Comparison of ENCODE assay signal across 39 mouse cellular contexts in the genomic region with DNA sequence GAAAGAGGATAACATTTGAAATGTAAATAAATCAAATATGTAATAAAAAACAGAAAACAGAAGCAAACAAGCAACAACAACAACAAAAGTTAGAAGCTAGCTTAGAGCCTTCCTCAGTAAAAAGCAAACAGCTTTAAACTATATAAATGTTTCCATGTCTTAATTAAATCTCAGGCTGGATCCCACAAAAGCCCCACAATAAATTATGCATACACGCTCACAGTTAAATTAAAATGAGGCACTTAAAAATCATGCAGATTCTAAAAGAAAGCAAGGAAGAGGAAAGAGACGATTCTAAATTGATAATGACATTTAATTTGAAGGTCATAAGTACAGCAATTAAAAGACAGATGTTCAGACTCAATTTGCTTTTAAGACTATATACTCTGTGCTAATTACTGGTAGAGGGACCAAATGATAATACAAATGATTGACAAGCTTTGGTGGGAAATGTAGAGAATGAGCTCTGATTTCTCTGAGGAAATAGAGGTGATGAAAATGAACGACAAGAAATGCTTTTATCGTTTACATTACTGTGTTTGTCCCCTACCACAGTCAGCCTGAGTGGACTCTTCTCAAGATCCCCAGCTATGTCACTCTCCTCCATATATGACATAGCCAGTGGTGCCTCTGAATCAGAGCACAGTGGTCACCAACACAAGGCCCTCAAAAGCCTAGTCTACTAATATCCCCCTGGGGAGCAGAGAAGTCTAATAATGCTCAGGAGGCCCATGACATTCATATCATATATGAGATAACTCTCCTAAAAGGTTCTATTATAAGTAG. TPM values are rescaled to one million over a fixed set of nuclear protein-coding genes. Genes with fewer than 3 reads are reported as not detected.
"Had no signal": no experiment of that assay in that cellular context is flagged by ENCODE, and none has a peak within 500 bp of the region (broad histone marks: within the 10 kb centered on the region; RNA-seq: fewer than 3 reads in every experiment).

No protein-coding gene starts in this region.

- H3K4me3 ChIP-seq: gastrocnemius, adult 2 months; heart, embryonic 10.5 days; heart, embryonic 12.5 days; hindbrain, embryonic 10.5 days; hindbrain, embryonic 12.5 days; intestine, embryonic 15.5 days; layer of hippocampus, adult 2 months; left cerebral cortex, adult 2 months; limb, embryonic 10.5 days; limb, embryonic 12.5 days; liver, embryonic 12.5 days had no signal

- H3K9me3 ChIP-seq: heart, embryonic 10.5 days; heart, embryonic 12.5 days; hindbrain, embryonic 10.5 days; hindbrain, embryonic 12.5 days; intestine, embryonic 15.5 days; limb, embryonic 10.5 days; limb, embryonic 12.5 days; liver, embryonic 12.5 days had no signal

- H3K9ac ChIP-seq: heart, embryonic 12.5 days; hindbrain, embryonic 12.5 days; hindbrain, embryonic 14.5 days; intestine, embryonic 15.5 days; limb, embryonic 12.5 days; liver, embryonic 12.5 days; liver, embryonic 14.5 days had no signal

- H3K36me3 ChIP-seq: heart, embryonic 10.5 days; heart, embryonic 12.5 days; hindbrain, embryonic 10.5 days; hindbrain, embryonic 12.5 days; intestine, embryonic 15.5 days; limb, embryonic 10.5 days; limb, embryonic 12.5 days; liver, embryonic 12.5 days had no signal

- H3K4me1 ChIP-seq: heart, embryonic 10.5 days; heart, embryonic 12.5 days; hindbrain, embryonic 10.5 days; hindbrain, embryonic 12.5 days; intestine, embryonic 15.5 days; limb, embryonic 10.5 days; limb, embryonic 12.5 days; liver, embryonic 12.5 days had no signal

- H3K27me3 ChIP-seq: heart, embryonic 12.5 days; hindbrain, embryonic 12.5 days; intestine, embryonic 15.5 days; limb, embryonic 12.5 days; liver, embryonic 12.5 days had no signal

- H3K4me2 ChIP-seq: heart, embryonic 12.5 days; hindbrain, embryonic 12.5 days; hindbrain, embryonic 14.5 days; intestine, embryonic 15.5 days; limb, embryonic 12.5 days; liver, embryonic 12.5 days had no signal

- ATAC-seq: hindbrain, embryonic 16.5 days; inflammation-experienced regulatory T-cells, adult 6 months; intestine, embryonic 15.5 days; intestine, postnatal 0 days; liver, embryonic 12.5 days had no signal

- H3K27ac ChIP-seq: gastrocnemius, adult 2 months; heart, embryonic 10.5 days; hindbrain, embryonic 10.5 days; hindbrain, embryonic 12.5 days; hindbrain, embryonic 14.5 days; intestine, embryonic 15.5 days; layer of hippocampus, adult 2 months; left cerebral cortex, adult 2 months; limb, embryonic 10.5 days; limb, embryonic 12.5 days; liver, embryonic 12.5 days; liver, embryonic 14.5 days had no signal

- DNase-seq: gastrocnemius, adult 2 months; gastrocnemius, postnatal 10 days; gastrocnemius, postnatal 25 days; heart, adult 18-20 months; heart, postnatal 10 days; heart, postnatal 4 days; kidney, adult 18-20 months; kidney, adult 8-10 months; kidney, postnatal 10 days; kidney, postnatal 25 days; kidney, postnatal 4 days had no signal

RNA-seq across cellular contexts. Expression of gene Nme8, which starts 29.0 kb away (rescaled TPM):
- total RNA-seq: gastrocnemius, adult 2 months; gastrocnemius, postnatal 10 days; gastrocnemius, postnatal 25 days; gastrocnemius, postnatal 4 days; granulocyte monocyte progenitor cell, adult 5-6 weeks; heart, adult 18-20 months; heart, adult 8-10 months; heart, postnatal 25 days; layer of hippocampus, adult 2 months; layer of hippocampus, postnatal 10 days; layer of hippocampus, postnatal 25 days; left cerebral cortex, adult 2 months; left cerebral cortex, postnatal 10 days; left cerebral cortex, postnatal 25 days; liver, adult 2 months had no signal
- polyA plus RNA-seq: heart, embryonic 10.5 days; heart, embryonic 12.5 days; hindbrain, embryonic 10.5 days; hindbrain, embryonic 12.5 days; inflammation-experienced regulatory T-cells, adult 6 months; intestine, embryonic 15.5 days; intestine, postnatal 0 days; kidney, embryonic 14.5 days; kidney, embryonic 16.5 days; limb, embryonic 10.5 days; limb, embryonic 12.5 days; limb, embryonic 14.5 days; liver, adult 2 months; liver, embryonic 12.5 days; liver, embryonic 14.5 days; liver, embryonic 16.5 days had no signal

RNA-seq across cellular contexts. Expression of gene Sfrp4, which starts 45.6 kb away (rescaled TPM):
- total RNA-seq: granulocyte monocyte progenitor cell, adult 5-6 weeks had no signal
- polyA plus RNA-seq: inflammation-experienced regulatory T-cells, adult 6 months had no signal
